14 mouse cellular contexts compared by ENCODE assay signal in genomic region chr6:135691561-135691960, GRCm38 (mm10).
DNase-seq lines count a peak whose midpoint lies in the region; TF ChIP-seq lines count a peak whose summit lies in the region.
"Had no signal": no experiment of that assay in that cellular context is flagged by ENCODE, and none has a peak within 500 bp of the region (broad histone marks: within the 10 kb centered on the region; RNA-seq: fewer than 3 reads in every experiment).

No protein-coding gene starts in this region.

- no peak overlapping the region for H3K27ac ChIP-seq in layer of hippocampus, adult 2 months
- H3K27ac ChIP-seq: liver, embryonic 15.5 days; macrophage; midbrain, embryonic 13.5 days had no signal

- H3K4me3 ChIP-seq in layer of hippocampus, adult 2 months = no peak overlapping the region
- H3K4me3 ChIP-seq: liver, embryonic 15.5 days; midbrain, embryonic 13.5 days had no signal

- TF ChIP-seq CTCF in layer of hippocampus, adult 2 months (conservative IDR thresholded peaks at IDR 0.05) = peak; percentile 37

- no peak for DNase-seq in layer of hippocampus, adult 2 months (ENCODE audit: low spot score in 2 of 2)
- DNase-seq in layer of hippocampus, adult 8-10 months (ENCODE audit: low spot score in 2 of 2) = no peak
- DNase-seq in thymus, postnatal 14 days = peak; percentile 6
- DNase-seq in thymus, postnatal 10 days (ENCODE audit: low spot score in 2 of 2) = no peak
- peak; percentile 11 for DNase-seq in NIH3T3 (ENCODE audit: low read depth)
- DNase-seq in naive thymus-derived CD4-positive, alpha-beta T cell, adult 2 months (ENCODE audit: low read depth) = peak; percentile 5
- no peak for DNase-seq in urinary bladder, postnatal 36 days (ENCODE audit: low spot score in 2 of 2)
- DNase-seq: adrenal gland, postnatal 36 days; cerebellum, postnatal 10 days; embryo, embryonic 11 days; kidney, postnatal 10 days had no signal

Comparison
In these comparisons a context has a peak if more than half of its experiments do, and no peak if none do; other contexts are left out.
1. DNase-seq: peak in thymus, postnatal 14 days (single experiment), NIH3T3 (single experiment) and naive thymus-derived CD4-positive, alpha-beta T cell, adult 2 months (single experiment); none in layer of hippocampus, adult 2 months (0 of 2), layer of hippocampus, adult 8-10 months (0 of 2), thymus, postnatal 10 days (0 of 2) and urinary bladder, postnatal 36 days (0 of 2).